Mouse (Mus musculus): ENCODE results near the gene Stim2. TPM values are rescaled to one million over a fixed set of nuclear protein-coding genes. Genes with fewer than 3 reads are reported as not detected.

Gene Stim2
- total and polyA plus RNA-seq, 3 experiments: 23.2 to 38.3 (median 27.2) TPM

DNA sequence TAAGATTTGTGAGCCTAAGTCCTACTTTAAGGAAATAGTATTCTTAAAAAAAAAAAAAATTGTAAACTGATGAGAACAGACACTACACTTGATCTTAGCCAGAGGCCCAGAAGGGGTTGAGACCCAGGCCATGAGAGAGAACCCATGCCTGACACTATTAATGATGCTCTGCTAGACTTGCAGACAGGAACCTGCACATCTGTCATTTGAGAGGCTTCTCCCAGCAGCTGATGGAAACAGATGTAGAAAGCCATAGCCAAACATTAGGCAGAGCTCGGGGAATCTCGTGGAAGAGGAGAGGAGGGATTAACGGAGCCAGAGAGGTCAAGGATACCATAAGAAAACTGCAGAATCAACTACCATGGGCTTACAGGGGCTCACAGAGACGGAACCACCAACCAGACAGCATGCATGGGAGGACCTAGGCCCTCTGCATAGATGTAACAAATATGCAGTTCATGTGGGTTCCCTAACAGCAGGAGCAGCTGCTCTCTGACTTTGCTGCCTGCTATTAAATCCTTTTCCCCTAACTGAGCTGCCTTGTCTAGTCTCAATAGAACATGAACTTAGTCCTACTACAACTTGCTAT, 50.9 kb downstream of the Stim2 start:
- DNase-seq: no peak

DNA sequence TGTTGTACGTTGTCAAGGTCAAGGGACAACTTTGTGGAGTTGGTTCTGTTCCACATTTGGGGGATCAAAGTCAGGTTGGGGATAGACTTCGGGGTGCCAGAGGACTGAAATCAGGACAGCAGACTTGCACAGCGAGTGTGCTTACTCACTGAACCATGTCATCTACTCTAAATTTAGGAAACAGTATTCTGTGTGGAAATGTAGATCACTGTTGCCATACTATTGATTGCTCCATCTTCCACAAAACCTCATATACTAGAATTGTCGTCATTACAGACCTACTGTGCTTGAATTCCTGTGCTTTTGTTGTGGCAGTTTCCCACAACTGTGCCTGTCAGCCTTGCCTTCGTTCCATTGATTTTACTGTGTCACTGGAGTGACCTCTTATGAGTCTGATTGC, 51.6 kb downstream of the Stim2 start:
- DNase-seq: no peak

DNA sequence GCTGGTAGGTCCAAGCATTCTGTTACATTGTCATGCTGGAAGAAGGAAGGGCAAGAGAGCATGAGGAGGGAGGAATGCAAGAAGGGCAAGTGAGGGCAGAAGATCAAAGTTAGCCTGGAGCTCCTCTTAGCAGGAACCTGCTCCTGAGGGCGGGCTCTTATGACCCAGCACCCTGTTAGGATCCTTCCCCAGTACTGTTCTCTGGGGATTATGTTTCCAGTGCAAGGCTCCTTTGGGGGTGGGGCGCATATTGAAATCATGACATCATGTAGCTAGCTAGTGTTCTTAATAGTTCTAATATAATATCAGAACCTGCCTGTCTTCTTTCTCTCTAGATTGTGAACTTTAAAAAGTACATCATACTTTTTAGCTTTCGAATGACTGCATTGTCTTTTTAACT, 52.8 kb downstream of the Stim2 start:
- no peak for DNase-seq

DNA sequence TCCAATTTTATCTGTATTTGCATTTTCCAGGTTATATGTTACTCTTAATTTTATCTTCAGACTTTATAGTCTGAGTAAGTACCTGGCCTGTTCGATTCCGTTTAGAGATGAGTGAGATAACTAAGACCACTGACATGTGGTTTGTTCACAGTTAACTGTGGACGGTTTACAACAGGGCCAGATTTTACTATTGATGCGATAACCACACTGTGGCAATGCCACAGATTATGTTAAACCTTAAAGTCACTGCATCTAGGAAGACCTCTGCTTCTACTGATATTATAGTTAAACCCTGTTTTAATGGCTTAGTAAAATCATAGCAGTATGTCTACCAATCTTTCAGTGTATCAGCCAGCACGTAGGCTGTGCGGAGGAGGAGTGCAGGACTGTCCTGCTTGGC, 53.9 kb downstream of the Stim2 start:
- DNase-seq: no peak

DNA sequence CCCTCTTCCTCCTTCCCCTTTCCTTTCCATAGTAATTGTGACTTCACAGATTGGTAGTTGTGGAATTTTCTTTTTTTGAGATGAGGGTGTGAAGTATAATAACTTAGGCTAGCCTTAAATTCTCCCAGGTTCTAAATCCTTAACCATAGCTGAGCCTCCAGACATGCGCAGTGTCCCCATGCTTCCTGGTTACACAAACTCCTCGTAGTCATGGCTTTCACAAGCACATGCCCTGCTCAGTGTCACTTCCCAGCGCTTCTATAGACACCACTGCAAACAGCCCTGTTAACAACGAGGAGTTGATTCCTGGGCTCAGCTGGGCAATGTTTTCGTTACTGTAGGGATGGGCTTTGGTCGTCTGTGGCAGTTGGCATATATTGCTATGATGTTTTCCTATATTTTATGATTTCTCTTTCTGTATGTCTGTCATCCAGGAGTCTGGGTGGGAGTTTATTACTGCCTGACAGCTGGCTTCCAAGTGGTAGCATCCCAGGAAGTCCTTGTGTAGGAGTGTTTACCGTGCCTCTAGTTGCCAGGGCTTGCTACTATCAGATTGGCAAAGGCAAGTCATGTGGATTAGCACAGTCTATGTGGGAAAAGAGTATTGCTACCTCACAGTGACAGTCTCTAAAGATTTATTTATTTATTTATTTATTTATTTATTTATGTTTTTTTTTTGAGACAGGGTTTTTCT, 55.5 kb downstream of the Stim2 start:
- DNase-seq: no peak

DNA sequence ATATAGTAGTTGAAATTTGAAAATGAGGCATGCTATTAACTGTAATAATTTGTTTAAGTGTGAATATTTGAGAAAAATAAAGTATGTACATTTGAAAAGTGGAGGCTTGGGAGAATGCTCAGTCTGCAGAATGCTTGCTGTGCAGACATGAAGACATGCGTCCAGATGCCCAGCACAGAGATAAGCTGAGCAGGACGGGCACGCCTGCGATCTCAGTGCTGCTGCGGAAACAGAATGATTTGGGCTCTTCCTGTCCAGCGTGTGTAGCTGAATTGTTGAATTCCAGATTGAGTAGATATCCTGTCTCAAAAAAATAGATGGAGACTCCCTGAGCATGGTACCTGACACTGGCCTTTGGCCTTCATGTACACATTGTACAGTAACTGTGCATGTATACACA, 58.0 kb downstream of the Stim2 start:
- DNase-seq: no peak

DNA sequence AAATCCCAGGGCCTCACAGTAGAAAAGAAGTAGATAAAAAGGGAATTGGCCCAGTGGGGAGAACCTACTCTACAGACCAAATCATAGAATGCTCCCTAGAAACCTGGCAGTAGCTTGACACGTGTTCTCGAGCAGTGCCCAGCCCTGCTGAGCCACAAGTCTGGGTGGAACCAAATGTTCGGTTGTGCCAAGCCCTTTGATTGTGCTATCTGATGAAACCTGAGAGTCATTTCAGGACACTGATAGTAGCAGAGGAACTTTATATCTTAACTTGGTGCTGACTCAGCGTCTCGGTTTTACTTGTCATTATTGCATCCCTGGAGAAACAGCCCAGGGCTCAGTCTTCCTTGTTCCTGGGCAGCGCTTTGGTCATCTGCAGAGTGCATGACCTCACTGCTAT, 61.7 kb downstream of the Stim2 start:
- DNase-seq: no peak

DNA sequence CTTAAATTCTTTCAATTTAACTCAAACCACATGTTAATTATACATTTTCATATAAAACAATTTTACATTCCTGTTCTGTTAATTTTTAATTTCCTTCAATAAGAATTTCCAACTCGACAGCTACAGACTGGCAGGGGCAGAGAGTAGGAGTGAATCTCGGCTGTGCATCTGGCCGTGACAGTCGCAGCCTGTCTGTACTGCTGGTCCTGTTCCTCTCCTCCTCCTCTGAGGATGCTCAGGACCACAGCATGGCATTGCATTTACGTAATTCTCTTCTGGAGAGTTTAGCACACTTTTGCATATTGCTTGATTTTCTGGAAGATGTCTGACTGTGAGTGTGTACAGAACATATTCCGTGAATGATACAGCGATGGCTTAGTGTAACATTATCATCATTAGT, 63.8 kb downstream of the Stim2 start:
- no peak for DNase-seq

DNA sequence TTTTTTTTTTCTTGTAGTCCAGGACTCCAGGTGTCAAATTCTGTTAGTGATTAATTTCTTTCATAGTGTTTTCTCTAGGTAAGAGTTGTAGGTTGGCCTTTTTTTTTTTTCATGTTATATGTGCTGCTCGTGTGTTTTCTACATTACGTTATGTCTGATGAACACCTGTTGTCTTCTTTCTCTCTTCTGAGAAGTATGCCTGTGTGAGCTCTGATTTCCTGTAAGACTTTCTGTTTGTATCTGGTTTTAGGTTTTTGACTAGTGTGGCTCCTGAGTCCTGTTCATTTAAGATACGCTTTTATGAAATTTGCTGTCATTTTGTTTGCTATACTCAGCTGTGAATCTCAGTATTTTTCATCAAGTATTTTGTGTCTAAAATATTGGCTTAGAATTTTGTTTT, 69.3 kb downstream of the Stim2 start:
- DNase-seq: no peak

DNA sequence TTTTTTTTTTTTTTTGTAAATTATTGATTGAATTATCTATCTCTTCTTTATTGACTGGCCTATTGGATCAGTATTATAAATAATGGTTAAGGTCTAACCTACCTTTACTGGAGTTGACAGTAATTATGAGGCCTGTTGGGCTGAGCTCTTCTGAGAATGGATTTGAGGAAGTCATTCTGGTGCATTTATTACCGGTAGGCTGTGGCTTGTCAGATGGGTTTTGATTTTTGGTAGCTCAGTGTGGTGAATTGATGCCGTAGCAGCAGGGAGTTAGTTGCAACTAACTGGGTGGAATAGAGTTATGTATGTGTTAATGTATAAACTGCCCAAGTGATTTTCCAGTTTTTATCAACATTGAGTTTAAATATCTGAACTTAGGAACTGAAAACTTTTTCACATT, 72.2 kb downstream of the Stim2 start:
- no peak for DNase-seq

DNA sequence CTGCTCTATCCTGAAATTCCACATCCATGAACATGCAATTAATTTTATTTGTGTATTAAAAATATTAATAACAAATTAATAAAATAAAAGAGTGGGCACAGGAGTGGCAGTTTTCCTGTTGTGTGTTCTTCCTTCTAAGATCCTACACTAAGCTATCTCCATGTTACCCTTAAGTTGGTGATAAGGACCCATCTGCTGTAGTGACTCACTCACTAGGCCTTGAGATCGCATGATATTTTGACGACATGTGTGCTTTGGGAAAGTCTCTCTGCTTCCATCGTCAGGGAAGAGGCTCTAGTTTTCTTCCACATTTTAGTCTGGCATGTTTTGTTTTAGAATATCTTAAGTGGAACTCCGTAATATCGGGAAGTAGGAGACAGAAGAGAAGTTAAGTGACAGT, 73.0 kb downstream of the Stim2 start:
- no peak for DNase-seq

DNA sequence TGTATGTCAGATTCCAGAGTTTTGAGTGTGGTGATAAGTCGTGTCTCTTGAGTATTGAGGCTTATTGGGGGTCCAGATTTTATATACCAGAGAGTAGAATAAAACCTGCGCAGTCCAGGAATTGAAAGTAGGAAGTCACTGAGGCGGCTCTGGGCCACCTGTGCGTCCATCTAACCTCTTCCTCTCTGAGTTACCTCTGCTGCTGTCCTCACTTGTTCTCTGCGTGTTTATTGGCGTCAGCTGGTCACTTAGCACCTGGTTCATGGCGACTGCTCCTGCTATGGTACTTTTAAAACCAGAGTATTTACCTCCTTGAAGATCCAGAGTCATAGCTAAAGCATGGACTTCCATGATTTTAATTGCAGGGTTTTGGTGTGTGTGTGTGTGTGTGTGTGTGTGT, 73.4 kb downstream of the Stim2 start:
- DNase-seq: no peak

DNA sequence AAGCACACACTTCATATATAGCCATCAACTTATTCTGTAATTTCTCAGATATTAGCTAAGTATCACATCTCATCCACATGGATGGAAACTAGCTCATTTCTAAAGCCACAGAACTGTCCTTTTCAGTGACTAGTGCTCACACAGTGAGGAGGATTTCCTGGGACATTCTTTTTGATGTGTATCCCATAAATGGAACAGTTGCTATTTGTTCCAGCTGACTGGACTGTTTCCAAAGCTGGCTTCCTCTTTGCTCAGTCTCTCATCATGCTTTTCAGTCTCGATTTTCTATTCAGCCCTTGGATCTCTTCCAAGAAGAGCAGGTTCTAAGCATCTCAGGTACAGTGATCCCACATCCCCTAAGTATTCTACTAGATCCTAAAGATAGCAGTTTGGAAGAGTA, 75.0 kb downstream of the Stim2 start:
- DNase-seq: no peak

DNA sequence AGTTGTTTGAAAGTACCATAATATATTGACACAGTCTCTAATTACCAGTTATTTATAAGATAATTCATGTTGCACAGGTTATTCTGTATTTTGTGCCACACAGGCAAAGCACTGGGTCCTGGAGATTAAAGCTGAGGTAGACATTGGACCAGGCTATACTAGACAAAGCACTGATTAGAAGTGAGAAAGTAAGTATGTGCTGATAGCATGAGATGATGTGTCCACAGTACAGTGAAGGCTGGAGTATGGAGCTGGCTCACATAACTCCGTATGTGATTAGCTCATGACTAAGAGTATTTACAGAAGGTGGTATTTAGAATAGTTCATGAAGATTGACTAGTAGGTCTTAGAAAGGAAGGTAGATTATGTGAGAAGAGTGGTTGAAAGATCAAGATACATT, 81.7 kb downstream of the Stim2 start:
- no peak for DNase-seq

DNA sequence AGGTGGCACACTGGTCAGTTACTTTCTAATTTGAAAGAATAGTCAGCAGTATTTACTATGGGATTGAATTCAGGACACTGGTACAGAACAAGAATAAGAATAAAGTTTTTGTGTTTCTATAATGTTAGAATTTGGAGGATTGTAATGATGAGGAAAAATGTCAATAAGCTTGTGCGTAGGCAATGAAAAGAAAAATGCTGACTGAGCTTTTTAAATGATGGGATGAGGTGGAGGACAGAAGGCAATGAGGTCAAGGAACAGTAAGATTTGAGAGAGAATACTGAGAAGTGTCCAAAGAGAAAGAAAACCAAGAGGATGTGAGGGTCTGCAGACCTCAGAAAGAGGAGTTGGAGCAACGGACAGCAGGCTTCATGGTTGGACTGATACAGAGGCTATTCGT, 89.6 kb downstream of the Stim2 start:
- DNase-seq: no peak

DNA sequence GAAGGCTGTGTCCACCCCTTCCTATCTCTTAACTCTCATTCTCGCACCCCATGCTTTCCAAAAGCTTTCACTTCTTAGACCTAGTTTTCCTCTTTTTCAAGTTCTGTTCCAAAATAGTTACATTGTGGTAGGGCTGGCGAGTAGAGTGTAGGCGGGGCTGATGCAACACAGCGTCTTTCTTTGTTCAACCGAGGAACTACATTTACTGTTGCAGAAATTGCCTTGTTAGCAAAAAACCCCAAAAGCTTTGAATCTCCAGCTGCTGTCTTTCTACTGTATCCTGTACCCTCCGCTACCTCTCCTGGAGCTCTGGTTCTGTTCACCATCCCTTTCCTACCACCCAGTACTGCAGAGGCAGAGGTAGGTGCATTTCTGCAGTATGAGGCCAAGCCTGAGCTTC, 99.9 kb downstream of the Stim2 start:
- DNase-seq: no peak

DNA sequence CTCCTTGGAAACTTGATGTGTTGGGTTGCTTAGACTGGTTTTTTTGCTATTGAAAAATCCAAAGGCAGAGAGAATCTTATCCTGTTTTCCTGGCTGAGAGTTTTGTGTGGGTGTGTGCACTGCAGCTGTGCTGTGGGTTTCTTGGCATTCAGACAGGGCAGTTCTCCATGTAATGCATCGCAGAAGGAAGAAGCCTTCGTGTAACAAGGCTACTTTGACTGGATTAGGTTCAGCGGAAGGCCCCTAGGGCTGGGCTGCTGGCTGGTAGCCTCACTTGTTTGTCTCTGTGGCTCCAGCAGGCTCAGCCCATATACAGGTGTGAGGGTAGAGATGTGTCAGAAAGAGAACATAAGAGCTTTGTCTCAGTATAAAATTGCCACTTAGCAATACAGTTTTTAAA, 102.6 kb downstream of the Stim2 start:
- DNase-seq: no peak

DNA sequence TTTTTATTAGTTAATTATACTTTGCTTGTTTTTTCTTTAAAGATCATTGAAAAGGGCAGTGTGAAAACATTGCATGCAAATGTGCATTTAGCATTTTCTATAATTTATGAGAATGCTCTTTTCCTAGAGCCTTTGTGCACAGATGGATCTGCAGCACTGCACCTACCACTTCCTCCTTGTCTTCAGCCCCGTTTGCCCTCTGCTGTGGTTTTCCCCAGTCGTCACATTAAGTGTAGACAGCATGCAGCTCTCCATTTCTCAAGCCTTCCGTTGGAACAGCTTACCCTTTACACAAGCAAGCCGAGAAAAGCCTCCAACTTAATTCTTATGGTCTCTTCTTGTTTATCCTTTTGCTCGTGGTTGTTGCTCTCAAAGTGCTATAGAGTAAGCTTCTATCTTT, 103.0 kb downstream of the Stim2 start:
- DNase-seq: no peak

DNA sequence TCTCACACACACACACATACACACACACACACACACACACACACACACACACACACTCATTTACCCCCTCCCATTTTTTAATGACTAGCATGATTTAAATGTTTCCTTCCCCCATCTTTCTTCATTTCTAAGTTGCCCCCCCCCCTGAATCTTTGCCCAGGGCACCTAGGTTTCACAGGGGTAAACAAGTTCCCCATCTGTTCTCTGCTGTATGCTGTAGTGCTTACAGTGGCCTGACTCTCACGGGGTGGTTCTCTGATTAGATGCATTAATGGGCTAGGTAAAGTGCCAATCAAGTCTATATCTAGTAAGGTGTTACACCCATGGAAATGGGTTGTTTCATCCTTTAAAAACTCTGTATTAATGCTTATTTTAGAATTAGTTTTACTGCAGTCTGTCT, 103.7 kb downstream of the Stim2 start:
- no peak for DNase-seq

DNA sequence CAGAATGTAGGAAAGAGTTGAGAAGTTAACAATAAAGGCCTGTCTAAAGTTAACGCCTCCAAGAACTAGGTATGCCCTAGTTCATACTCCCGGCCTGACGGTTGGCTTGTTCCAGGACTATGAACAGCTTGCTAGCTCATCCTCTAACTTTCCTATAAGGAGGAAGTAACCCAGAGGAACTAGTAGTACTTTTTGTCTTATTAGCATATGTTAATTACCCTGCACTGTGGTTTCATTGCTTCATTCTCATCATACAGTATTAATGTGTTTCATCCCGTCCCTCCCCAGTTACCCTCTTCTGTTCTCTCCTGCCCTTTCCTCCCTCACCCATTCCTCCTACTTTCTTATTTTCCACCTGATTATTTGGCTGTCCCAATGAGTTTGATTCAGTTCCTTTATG, 108.4 kb downstream of the Stim2 start:
- no peak for DNase-seq

DNA sequence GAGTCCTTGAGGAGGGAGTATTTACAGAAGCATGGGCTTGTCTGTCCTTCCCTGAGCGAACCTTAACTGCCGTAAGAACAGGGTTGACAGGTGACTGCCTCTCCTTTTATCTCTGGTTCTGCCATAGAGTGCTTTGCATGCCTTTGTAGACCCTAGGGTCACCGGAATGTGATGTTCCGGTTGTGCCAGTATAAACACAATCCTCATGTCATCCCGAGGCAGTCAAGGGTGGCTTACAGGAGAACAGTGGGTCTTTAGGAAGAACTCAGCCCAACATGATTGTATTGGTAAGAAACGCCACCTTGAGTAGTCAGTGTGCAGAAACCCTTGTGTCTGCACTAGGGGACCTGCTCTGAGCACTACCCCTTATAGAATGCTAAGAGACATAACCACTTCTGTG, 108.8 kb downstream of the Stim2 start:
- DNase-seq: no peak

DNA sequence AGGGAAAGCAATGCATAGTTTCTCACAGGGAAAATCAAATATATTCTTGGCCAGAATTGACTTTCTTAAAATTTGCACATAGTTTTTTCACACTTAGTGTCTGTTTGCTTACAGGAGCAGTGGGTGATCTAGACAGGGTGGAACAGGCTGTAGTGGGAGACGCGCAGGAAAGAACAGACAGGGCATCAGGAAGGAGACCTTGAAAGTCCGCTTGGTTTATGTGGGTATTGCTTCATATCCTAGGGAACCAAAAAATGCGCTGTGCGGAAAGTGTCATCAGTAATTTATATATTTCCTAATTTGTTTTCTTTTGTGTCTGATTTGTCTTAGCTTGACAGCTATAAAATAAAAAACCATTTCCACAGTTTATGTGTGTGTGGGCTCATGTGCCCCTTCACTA, 110.8 kb downstream of the Stim2 start:
- no peak for DNase-seq

DNA sequence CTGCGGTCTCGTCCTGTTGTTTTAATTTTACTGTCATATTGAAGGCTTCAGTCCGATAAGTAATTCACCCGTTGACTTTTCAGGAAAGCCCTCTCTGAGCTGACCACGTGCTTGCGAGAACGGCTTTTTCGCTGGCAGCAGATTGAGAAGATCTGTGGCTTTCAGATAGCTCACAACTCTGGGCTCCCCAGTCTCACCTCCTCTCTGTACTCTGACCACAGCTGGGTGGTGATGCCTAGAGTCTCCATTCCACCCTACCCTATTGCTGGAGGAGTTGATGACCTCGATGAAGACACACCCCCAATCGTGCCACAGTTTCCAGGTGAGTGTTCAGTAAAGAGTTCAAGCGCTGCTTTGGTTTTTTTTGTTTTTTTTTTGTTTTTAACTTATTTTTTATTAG, 112.5 kb downstream of the Stim2 start:
- DNase-seq: no peak

DNA sequence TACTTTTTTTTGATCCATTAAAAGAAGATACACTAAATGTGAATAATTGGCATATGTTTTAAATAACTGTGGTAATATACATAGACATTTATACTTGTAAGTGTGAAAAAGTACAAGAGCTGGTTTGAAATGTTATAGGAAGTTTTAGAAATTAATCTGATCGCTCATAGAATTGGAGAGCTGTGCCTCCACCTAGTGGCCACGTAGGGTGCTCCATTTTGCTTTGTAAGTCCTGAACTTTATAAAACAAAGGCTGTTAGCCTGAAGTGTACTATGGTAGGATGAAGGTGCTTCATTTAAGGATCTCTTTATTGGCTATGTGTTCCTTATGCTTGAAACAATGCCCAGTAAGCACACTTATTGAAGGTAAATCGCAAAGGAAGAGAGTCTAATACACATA, 115.0 kb downstream of the Stim2 start:
- DNase-seq: peak; percentile 42

DNA sequence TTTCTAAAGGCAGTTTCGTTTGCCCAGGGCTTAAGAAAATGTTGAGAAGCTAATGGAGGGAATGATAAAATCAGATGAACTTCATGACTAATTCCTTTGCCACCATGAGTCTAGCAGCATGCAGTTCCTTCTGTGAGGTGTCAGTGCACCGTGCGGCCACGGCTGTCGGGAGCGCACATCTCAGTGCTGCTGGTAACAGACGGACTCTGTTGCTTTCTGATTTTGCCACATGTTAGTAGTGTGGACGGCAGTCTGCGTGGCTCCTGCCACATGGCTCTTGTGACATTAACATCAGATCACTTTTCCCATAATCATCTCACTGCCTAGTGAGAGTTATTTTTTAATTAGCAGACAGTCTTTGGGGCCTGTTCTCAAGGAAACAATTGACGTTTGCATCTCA, 118.2 kb downstream of the Stim2 start:
- DNase-seq: no peak

All from adrenal gland, adult 2 months (tissue).